Mouse (Mus musculus) MN1 (cell line): ENCODE measurements around the gene Hist1h2bn.
A peak's percentile ranks its signal among the peaks of the same experiment; 100 is the strongest.

ENCODE experiments used
- DNase-seq: peaks from one replicate; pipeline ENCODE4 v3.0.0-alpha.2; 2016; ENCODE audit warnings: low spot score

The Hist1h2bn gene

DNA sequence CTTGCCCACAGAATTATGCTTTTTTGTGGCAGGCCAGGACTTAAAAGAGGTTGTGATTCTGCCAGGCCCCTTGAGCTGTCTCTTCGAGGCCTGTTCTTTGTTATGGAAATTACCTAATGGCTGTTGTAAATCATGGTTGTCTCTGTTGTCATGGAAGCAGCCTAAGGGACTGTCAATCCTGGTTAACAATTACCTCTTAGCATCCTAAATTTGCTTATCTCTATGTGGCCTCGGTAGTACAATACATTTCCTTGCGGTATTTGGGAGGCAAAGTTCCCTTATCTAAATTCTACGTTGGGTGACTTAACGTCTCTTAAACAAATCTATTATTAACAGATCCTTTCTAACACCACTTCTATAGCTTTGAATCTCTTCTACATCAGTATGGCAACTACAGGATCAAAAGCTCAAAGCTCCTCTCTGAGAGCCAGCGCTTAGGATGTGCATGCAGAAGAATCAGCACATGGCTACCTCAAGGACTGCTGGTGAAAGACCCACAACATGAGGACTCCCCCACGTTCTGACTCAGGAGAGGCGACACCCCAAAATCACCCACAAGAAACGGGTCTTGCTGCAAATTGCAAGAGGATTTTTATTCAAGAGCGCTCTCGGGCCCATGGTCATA, 25.9 kb upstream of the Hist1h2bn start:
- peak; percentile 51 for DNase-seq

- DNase-seq = no peak
Observed at GRCm38 (mm10) chr13:21729544-21729943, 24.4 kb upstream of the Hist1h2bn start.

GRCm38 (mm10) chr13:21733466-21733865, 20.5 kb upstream of the Hist1h2bn start:
- DNase-seq = peak; percentile 40

- DNase-seq = peak; percentile 88
Observed at GRCm38 (mm10) chr13:21734010-21734905, 19.7 kb upstream of the Hist1h2bn start.

GRCm38 (mm10) chr13:21734906-21735767, 18.8 kb upstream of the Hist1h2bn start, which contains the start of gene Hist1h4j:
Gene Hist1h4j, plus strand, starts transcription at chr13:21735064.
- peak; percentile 87 for DNase-seq

GRCm38 (mm10) chr13:21745006-21745405, 8.9 kb upstream of the Hist1h2bn start:
- no peak for DNase-seq

DNA sequence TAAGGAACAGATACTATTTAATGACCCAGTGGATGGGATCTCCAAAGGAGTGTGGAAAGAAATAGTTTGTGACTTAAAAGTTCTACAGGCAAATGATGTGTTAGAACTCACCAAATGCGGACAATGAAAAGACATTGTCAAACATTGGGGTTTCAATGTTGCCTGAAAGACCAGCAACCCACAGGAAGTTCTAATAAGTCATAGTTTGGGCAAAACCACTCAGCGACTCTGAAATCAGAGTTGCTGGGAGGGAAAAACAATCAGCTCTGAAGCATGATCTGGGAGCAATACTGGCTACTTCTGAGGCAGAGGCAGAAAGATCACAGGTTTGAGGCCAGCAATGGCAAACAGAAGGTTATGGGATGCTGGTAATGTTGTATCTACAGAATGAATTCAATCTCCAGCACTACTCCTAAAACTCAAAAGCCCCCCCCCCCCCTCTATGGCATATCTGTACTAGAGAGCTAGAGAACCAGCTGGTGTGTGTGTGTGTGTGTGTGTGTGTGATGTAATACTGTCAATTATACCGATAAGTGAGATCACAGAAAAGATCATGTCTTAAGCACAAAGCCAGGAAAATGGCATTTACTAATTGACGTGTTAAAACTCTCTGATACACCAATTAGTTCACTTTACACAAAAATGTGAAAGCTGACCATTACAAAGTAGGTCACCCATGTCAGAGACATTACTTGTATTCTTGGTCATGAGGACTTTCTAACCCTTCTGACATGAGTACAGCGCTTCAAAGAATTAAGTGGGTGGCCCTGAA, 4.3 kb upstream of the Hist1h2bn start:
- DNase-seq = peak; percentile 45

- DNase-seq = peak; percentile 86
Observed at GRCm38 (mm10) chr13:21750159-21751017, 3.5 kb upstream of the Hist1h2bn start, which contains the start of gene Hist1h4k. Gene Hist1h4k, minus strand, starts transcription at chr13:21750505.

- DNase-seq = no peak
Observed at GRCm38 (mm10) chr13:21751417-21751816, 2.5 kb upstream of the Hist1h2bn start.

DNA sequence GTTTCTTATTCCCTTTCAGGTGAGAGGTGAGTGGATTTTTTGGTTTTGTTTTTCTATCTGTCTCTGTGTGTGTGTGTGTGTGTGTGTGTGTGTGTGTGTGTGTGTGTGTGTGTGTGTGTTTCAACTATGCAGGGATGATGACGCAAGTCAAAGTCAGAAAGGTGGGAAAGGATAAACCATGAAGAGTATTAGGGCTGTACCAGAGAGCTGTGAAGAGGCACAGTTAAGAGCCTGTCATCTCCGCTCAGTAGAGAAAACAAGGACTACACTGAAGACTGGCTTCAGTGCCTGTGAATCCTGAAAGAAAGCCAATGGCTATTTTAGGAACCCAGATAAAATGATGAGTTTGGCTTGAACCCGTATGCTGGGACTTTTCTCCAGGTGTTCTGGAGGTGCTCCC, 2.1 kb upstream of the Hist1h2bn start:
- DNase-seq = no peak

DNA sequence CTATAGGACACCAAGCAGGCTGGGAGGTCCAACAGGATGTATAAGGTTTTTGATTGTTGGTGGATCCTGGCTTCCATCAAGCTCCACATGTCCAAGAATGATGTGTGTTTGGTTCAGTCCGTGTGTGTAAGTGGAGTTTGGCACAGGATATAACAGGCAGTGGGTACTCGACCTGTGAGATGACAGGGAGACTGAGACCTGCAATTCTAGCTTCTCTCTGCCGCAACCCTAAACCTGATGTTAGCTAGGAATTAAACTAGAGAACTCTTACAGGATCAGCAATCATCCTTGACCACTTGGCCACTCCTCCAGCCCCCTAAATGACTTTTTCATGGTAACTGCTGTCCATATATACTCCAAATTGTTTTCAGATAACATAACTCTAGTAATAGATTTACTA, 1.6 kb upstream of the Hist1h2bn start:
- no peak for DNase-seq

GRCm38 (mm10) chr13:21753051-21753523, 836 bp upstream of the Hist1h2bn start:
- peak; percentile 34 for DNase-seq

DNA sequence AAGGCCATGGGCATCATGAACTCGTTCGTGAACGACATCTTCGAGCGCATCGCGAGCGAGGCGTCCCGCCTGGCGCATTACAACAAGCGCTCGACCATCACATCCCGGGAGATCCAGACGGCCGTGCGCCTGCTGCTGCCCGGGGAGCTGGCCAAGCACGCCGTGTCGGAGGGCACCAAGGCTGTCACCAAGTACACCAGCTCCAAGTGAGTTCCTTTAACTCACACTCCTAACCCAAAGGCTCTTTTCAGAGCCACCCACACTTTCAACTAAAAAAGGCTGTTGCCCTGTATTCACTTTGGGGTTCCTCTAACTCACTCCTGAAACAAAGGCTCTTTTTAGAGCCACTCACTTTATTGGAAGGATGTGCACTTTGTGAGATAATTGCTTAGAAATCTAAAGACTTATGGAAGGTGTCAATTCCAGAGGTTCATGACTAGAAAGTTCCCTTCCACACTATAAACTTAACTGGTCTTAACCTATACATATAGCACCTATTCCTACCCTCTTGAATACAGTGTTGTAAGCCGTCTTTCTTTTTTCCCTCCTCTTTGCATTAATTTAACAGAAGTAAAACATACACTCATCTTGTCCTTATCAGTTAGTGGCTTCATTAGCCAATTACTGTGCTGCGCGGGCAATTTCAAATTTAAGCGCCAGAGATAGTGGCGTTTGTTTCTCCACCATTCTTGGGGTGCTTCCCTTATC, 525 bp downstream of the Hist1h2bn start:
- DNase-seq = peak; percentile 50

DNA sequence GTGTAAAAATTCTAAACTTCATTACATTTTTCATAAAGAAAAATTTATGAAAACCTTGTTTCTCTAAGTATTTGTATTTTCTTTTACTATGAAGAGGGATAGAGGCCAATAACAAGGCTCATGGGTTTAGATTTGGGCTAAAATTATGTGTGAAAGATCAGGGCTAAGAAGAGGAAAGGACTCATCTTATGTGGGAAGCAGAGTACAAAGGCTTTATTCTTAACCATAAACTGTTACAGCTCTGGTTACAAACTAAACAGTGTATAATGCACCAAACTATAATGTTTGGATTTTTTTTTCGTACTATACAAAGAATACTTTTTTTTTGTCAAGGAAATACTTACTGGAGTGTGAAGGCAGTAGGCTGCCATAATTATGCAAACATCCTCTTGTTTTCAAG, 1.8 kb downstream of the Hist1h2bn start:
- DNase-seq = no peak

GRCm38 (mm10) chr13:21778814-21779766, 25.2 kb downstream of the Hist1h2bn start:
- peak; percentile 92 for DNase-seq

GRCm38 (mm10) chr13:21779767-21780731, 26.1 kb downstream of the Hist1h2bn start, which contains the start of gene Hist1h1b:
Gene Hist1h1b, minus strand, starts transcription at chr13:21780625.
- peak; percentile 73 for DNase-seq

DNA sequence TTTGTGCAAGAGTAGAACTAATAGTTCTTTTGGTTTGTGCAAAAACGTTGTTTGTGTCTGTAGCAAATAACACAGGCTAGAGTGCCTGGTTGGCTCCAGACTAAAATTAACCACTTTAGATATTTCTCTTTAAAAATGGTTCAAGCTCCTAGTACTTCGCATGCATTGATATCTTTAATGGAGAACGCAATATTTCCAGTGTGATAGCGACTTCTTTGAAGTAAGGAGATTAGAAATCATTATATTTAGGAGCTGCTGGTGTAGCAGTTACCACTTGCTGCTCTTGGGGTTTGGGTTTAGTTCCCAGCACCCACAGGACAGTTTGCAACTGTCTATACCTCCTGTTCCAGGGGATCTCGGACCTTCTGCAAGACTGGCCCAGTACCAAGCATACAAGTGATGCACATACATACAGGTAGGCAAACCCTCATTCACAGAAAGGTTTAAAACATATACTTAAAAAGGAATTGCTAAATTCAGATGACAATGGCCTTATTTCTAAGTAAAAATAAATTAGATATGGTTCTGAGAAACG, 27.2 kb downstream of the Hist1h2bn start:
- no peak for DNase-seq
